Mouse (Mus musculus): ENCODE results near the gene Mrc2. TPM values are rescaled to one million over a fixed set of nuclear protein-coding genes. Genes with fewer than 3 reads are reported as not detected.

Gene Mrc2
- polyA plus RNA-seq, 1 experiment from 2014 or later = 2.8 TPM

DNA sequence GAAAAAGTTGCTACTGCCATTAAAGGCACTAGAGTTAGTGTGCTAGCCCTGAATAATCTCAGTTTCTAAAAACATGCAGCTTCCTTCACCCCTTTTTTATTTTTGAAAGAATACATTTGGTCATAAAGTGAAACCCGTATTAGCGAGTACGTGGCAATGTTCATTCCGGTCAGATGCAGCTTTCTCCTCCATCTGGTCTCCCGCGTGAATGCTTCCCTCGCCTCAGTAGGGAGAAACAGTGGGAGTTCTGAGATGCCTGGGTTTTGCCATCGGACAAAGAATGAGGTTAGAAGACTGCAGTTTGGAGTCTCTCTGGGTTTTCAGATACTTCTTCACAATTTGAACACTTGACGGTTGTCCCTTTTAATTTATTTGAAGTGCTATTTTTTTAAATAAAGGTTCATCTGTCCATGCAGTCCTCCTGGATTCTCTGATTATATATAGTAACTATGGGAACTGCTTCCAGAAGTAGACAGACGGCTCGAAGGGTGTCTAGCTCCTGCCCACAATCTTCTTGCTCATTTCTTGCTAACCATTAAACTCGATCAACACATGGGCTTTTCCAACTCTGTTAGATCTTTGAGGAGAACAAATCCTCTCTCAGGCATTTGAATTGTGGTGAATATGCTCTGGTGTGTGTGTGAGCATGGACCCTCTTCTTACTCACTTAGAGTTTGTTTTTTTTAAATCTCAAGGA is 10.5 kb upstream of the Mrc2 start:
- Histone ChIP-seq H3K4me2 (no peak overlapping the region), H3K4me3 (no peak overlapping the region), H3K9me3 (replicated peaks) (no peaks in the 10 kb centered on the region), H3K4me1 (no peaks in the 10 kb centered on the region), H3K36me3 (peaks cover 95% of the 10 kb centered on the region), H3K27me3 (replicated peaks) (no peaks in the 10 kb centered on the region), H3K27ac (no peak overlapping the region), H3K9ac (no peak overlapping the region)
- no peak for ATAC-seq
- WGBS (ENCODE audit: insufficient replicate concordance) = 88% methylated on average over 12 of the region's 12 CpGs

- Histone ChIP-seq H3K4me3 (no peak overlapping the region), H3K4me2 (no peak overlapping the region), H3K9me3 (replicated peaks) (no peaks in the 10 kb centered on the region), H3K9ac (no peak overlapping the region), H3K4me1 (no peaks in the 10 kb centered on the region), H3K36me3 (peaks cover 95% of the 10 kb centered on the region), H3K27me3 (replicated peaks) (no peaks in the 10 kb centered on the region), H3K27ac (no peak overlapping the region)
- WGBS (ENCODE audit: insufficient replicate concordance) = 90% methylated on average over 2 of the region's 2 CpGs
- no peak for ATAC-seq
Observed at GRCm38 (mm10) chr11:105282460-105282859, 10.0 kb upstream of the Mrc2 start.

DNA sequence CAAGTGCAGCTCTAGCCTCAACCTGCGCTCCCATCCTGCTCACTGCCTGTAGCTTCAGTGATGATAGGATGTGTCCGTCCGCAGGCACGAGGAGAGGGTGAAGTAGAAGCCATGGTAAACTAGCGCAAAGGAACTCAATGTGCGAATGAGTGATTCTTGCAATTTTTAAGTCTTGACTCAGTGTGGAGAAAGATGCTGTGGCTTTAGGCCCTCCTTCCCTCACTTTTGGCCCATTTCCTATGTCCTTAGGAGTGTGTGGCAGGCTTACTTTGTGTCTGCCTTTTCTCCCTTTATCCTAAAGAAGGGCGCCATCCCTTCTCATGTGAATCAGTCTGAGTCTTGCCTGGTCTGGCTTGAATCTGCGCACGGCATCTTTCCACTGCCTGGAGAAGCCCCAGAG is 9.4 kb upstream of the Mrc2 start:
- Histone ChIP-seq H3K9me3 (replicated peaks) (no peaks in the 10 kb centered on the region), H3K27me3 (replicated peaks) (no peaks in the 10 kb centered on the region), H3K27ac (no peak overlapping the region), H3K4me2 (no peak overlapping the region), H3K4me3 (no peak overlapping the region), H3K4me1 (no peaks in the 10 kb centered on the region), H3K9ac (no peak overlapping the region), H3K36me3 (peaks cover 89% of the 10 kb centered on the region)
- no peak for ATAC-seq
- 90% methylated on average over 9 of the region's 9 CpGs for WGBS (ENCODE audit: insufficient replicate concordance)

GRCm38 (mm10) chr11:105285720-105286119 is 6.7 kb upstream of the Mrc2 start:
- ATAC-seq = no peak
- no peak overlapping the region for H3K27ac ChIP-seq

DNA sequence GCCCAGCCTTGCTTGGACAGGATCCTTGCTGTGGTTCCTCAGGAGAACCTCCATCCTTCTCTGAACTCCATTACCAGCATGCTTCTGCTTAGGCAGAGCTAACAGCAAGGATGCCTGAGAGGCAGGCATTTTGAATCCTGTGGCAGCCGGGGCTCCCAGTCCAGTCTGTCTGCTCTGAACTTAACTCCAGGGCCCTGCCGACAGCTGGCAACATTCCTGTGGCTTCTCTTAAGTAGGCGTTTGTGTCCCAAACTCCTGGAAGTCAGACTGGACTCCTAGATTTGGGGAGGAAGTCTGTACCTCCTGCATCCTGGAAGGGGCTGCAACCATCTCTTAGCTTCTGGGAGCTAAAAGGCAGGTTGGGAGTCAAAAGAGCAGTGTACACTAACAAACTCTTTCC is 3.0 kb upstream of the Mrc2 start:
- peaks cover 8% of the 10 kb centered on the region; the same call in 1 of the 2 replicates for H3K4me1 ChIP-seq
- no peak for ATAC-seq
- peaks cover 33% of the 10 kb centered on the region for H3K36me3 ChIP-seq
- H3K4me2 ChIP-seq = no peak overlapping the region
- no peak overlapping the region for H3K9ac ChIP-seq
- H3K27ac ChIP-seq = no peak overlapping the region
- H3K27me3 ChIP-seq (replicated peaks) = peaks cover 51% of the 10 kb centered on the region
- WGBS (ENCODE audit: insufficient replicate concordance) = 54% methylated on average over 3 of the region's 3 CpGs
- H3K9me3 ChIP-seq (replicated peaks) = no peaks in the 10 kb centered on the region
- H3K4me3 ChIP-seq = no peak overlapping the region

More at GRCm38 (mm10) chr11:105285720-105286119, 6.7 kb upstream of the Mrc2 start:
- 86% methylated on average over 3 of the region's 3 CpGs for WGBS (ENCODE audit: insufficient replicate concordance)
- H3K4me1 ChIP-seq = no peaks in the 10 kb centered on the region
- H3K4me2 ChIP-seq = no peak overlapping the region
- no peak overlapping the region for H3K4me3 ChIP-seq
- peaks cover 69% of the 10 kb centered on the region for H3K36me3 ChIP-seq
- H3K9me3 ChIP-seq (replicated peaks) = no peaks in the 10 kb centered on the region
- H3K9ac ChIP-seq = no peak overlapping the region
- H3K27me3 ChIP-seq (replicated peaks) = peaks cover 14% of the 10 kb centered on the region

GRCm38 (mm10) chr11:105291681-105292123 is 741 bp upstream of the Mrc2 start:
- H3K36me3 ChIP-seq = peaks cover 12% of the 10 kb centered on the region
- peak overlapping the region; percentile 55 for H3K4me2 ChIP-seq
- H3K27ac ChIP-seq = peak overlapping the region; percentile 67; the same call in 1 of the 2 replicates
- ATAC-seq = no peak
- H3K9me3 ChIP-seq (replicated peaks) = no peaks in the 10 kb centered on the region
- H3K4me3 ChIP-seq = peak overlapping the region; percentile 40; the same call in 1 of the 2 replicates
- no peak overlapping the region for H3K9ac ChIP-seq
- peaks cover 64% of the 10 kb centered on the region for H3K27me3 ChIP-seq (replicated peaks)
- WGBS (ENCODE audit: insufficient replicate concordance) = 13% methylated on average over 10 of the region's 10 CpGs
- peaks cover 8% of the 10 kb centered on the region; the same call in 1 of the 2 replicates for H3K4me1 ChIP-seq

GRCm38 (mm10) chr11:105293101-105293581 is 698 bp downstream of the Mrc2 start:
- Histone ChIP-seq H3K27ac (no peak overlapping the region; the same call in 1 of the 2 replicates), H3K9me3 (replicated peaks) (no peaks in the 10 kb centered on the region), H3K36me3 (0 out of 2 replicates have a peak, but pooled peaks cover 4% of the 10 kb centered on the region), H3K9ac (no peak overlapping the region), H3K4me1 (peaks cover 8% of the 10 kb centered on the region; the same call in 1 of the 2 replicates), H3K4me3 (peak overlapping the region; percentile 40), H3K4me2 (peak overlapping the region; percentile 55), H3K27me3 (replicated peaks) (peaks cover 64% of the 10 kb centered on the region)
- ATAC-seq = no peak
- 4% methylated on average over 26 of the region's 26 CpGs for WGBS (ENCODE audit: insufficient replicate concordance)

- no peak for ATAC-seq
- Histone ChIP-seq H3K4me1 (peaks cover 8% of the 10 kb centered on the region; the same call in 1 of the 2 replicates), H3K9me3 (replicated peaks) (no peaks in the 10 kb centered on the region), H3K4me3 (peak overlapping the region; percentile 13), H3K36me3 (no peaks in the 10 kb centered on the region), H3K27me3 (replicated peaks) (peaks cover 64% of the 10 kb centered on the region), H3K9ac (no peak overlapping the region), H3K27ac (peak overlapping the region; percentile 29; the same call in 1 of the 2 replicates), H3K4me2 (peak overlapping the region; percentile 55)
- WGBS (ENCODE audit: insufficient replicate concordance) = 11% methylated on average over 9 of the region's 9 CpGs
Observed at GRCm38 (mm10) chr11:105293901-105294494, 1.6 kb downstream of the Mrc2 start.

- WGBS (ENCODE audit: insufficient replicate concordance) = 62% methylated on average over 10 of the region's 10 CpGs
- Histone ChIP-seq H3K36me3 (no peaks in the 10 kb centered on the region), H3K4me3 (no peak overlapping the region), H3K4me2 (no peak overlapping the region), H3K27ac (no peak overlapping the region), H3K9ac (no peak overlapping the region), H3K9me3 (replicated peaks) (no peaks in the 10 kb centered on the region), H3K4me1 (peaks cover 8% of the 10 kb centered on the region; the same call in 1 of the 2 replicates), H3K27me3 (replicated peaks) (peaks cover 46% of the 10 kb centered on the region)
- ATAC-seq = no peak
Observed at GRCm38 (mm10) chr11:105296084-105296483, 3.6 kb downstream of the Mrc2 start.

DNA sequence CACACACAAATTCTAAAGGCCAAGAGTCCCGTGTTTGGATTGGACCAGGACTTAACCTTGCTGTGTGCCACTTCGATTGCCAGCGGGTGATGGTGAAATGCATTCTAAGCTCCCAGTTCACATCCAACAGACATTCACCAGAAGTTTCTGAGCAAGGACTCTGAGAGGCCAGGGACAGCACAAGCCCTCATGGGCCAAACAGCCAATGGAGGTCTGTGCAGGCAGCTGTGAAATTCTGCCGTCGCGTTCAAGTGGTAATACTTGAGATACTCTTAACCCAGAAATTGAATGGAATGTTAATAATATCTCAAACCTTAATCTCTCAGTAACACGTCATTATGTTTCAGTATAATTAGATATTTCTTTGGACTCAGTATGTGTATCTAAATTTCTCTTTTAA is 17.8 kb downstream of the Mrc2 start:
- Histone ChIP-seq H3K4me1 (peaks cover 18% of the 10 kb centered on the region), H3K27ac (no peak overlapping the region), H3K27me3 (replicated peaks) (no peaks in the 10 kb centered on the region), H3K9me3 (replicated peaks) (no peaks in the 10 kb centered on the region), H3K9ac (no peak overlapping the region), H3K4me2 (no peak overlapping the region), H3K36me3 (no peaks in the 10 kb centered on the region; the same call in 1 of the 2 replicates), H3K4me3 (no peak overlapping the region)
- 80% methylated on average over 7 of the region's 7 CpGs for WGBS (ENCODE audit: insufficient replicate concordance)
- ATAC-seq = no peak

DNA sequence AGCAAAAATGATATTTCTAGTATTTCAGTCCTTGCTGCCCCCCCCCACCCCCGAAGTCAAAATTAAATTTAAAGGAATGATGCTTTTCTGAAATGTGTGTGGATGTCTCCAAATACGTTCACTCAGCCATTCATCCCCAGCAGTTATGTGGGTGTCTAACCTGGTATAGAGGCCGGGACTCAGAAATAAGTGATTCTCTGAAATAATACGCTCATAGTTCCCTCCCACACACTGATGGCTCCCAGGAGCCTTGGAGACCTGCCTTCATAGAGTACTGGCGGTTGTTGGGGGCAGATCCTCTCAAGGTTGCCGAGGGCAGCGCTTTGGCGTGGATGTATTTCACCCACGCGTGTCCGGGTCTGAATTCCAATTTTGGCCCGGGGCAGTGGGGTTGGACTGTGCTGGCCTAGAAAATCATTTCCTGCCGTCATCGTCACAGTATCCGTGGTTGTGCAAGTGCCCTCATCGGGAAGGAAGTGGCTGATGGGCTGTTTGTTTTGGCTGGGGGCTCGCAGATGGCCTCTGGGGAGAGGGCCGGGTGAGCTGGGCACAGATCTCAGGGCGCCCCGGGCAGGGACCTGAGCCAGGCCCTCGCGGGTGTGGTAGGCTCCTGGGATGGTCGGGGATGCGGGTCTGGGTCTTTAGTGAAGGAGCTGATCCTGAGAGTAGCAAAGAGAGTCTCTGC is 19.0 kb downstream of the Mrc2 start:
- H3K27me3 ChIP-seq (replicated peaks) = no peaks in the 10 kb centered on the region
- no peaks in the 10 kb centered on the region for H3K36me3 ChIP-seq
- no peak overlapping the region for H3K4me3 ChIP-seq
- 37% methylated on average over 24 of the region's 24 CpGs for WGBS (ENCODE audit: insufficient replicate concordance)
- no peak overlapping the region for H3K9ac ChIP-seq
- H3K4me1 ChIP-seq = peaks cover 18% of the 10 kb centered on the region
- no peak overlapping the region for H3K27ac ChIP-seq
- peak overlapping the region; percentile 29; the same call in 1 of the 2 replicates for H3K4me2 ChIP-seq
- no peaks in the 10 kb centered on the region for H3K9me3 ChIP-seq (replicated peaks)
- ATAC-seq = no peak

Measured in liver, embryonic 12.5 days (tissue).